Mouse (Mus musculus) lung, postnatal 0 days (tissue): ENCODE measurements around the gene Zbtb9. TPM values are rescaled to one million over a fixed set of nuclear protein-coding genes. Genes with fewer than 3 reads are reported as not detected.
"Not testable (repeated sequence)": the region's sequence is repeated elsewhere in the genome, so short reads cannot be mapped to it uniquely, and the experiment has no call there.

Experiments
- ATAC-seq: fragments of 200-750 bp; cut with Nextera tagmentation; 2 replicates; pipeline ENCODE4 v1.8.0; 2017; ENCODE audit warnings: moderate library complexity
- DNase-seq: peaks from one replicate; pipeline ENCODE4 v3.0.0-alpha.2; 2016; ENCODE audit warnings: low spot score
- H3K27ac ChIP-seq: fragments of 300-500 bp; sonication (generic); 2 replicates; pipeline ENCODE4 v1.5.1; 2014; ENCODE audit warnings: antibody characterized with exemption, mild to moderate bottlenecking, low read length, mixed read lengths
- H3K27me3 ChIP-seq: fragments of 300-500 bp; sonication (generic); replicated peaks from 2 replicates; pipeline ENCODE4 v1.6.1; 2014; ENCODE audit warnings: low read length, mixed read lengths; ENCODE audit not compliant: insufficient read depth
- H3K36me3 ChIP-seq: fragments of 300-500 bp; sonication (generic); 2 replicates; pipeline ENCODE4 v1.6.1; 2014; ENCODE audit warnings: low read length, mixed read lengths; ENCODE audit not compliant: insufficient read depth
- H3K4me1 ChIP-seq: fragments of 300-500 bp; sonication (generic); 2 replicates; pipeline ENCODE4 v1.6.1; 2014; ENCODE audit warnings: antibody characterized with exemption, low read depth, low read length, mixed read lengths; ENCODE audit not compliant: insufficient read depth
- H3K4me2 ChIP-seq: fragments of 300-500 bp; sonication (generic); replicated peaks from 2 replicates; pipeline ENCODE4 v1.6.1; 2014; ENCODE audit warnings: low read depth, mild to moderate bottlenecking, low read length, moderate library complexity, mixed read lengths
- H3K4me3 ChIP-seq: fragments of 300-500 bp; sonication (generic); 2 replicates; pipeline ENCODE4 v1.5.1; 2014; ENCODE audit warnings: low read depth, low read length
- H3K9ac ChIP-seq: fragments of 300-500 bp; sonication (generic); replicated peaks from 2 replicates; pipeline ENCODE4 v1.6.1; 2014; ENCODE audit warnings: low read depth, mild to moderate bottlenecking
- H3K9me3 ChIP-seq: fragments of 300-500 bp; sonication (generic); 2 replicates; pipeline ENCODE4 v1.6.1; 2016; ENCODE audit warnings: low read length, mixed read lengths
- CTCF ChIP-seq: IDR thresholded peaks from 2 replicates; pipeline ENCODE4 v1.5.1; 2016; ENCODE audit warnings: antibody characterized with exemption, mild to moderate bottlenecking
- EP300 ChIP-seq: IDR thresholded peaks from 2 replicates; pipeline ENCODE4 v1.6.1; 2016; ENCODE audit warnings: antibody characterized with exemption, mild to moderate bottlenecking, control low read depth
- WGBS: fragments of 180-500 bp; shearing (Covaris S2); extraction: QIAGEN DNeasy Blood & Tissue Kit; methylation state at CpG from one replicate; pipeline ENCODE4 v1.1.7; 2014; 5-methylcytosine and 5-hydroxymethylcytosine counted together
- polyA plus RNA-seq: library from polyadenylated mRNA; unstranded; fragments of >200 nt; fragmentation: Nextera tagmentation; extraction: Ambion mirVana; gene quantifications from 2 replicates; pipeline ENCODE4 v1.2.1, GENCODE M21; 2015

Gene Zbtb9
- polyA plus RNA-seq: 9.3 and 9.9 TPM in 2 replicates

DNA sequence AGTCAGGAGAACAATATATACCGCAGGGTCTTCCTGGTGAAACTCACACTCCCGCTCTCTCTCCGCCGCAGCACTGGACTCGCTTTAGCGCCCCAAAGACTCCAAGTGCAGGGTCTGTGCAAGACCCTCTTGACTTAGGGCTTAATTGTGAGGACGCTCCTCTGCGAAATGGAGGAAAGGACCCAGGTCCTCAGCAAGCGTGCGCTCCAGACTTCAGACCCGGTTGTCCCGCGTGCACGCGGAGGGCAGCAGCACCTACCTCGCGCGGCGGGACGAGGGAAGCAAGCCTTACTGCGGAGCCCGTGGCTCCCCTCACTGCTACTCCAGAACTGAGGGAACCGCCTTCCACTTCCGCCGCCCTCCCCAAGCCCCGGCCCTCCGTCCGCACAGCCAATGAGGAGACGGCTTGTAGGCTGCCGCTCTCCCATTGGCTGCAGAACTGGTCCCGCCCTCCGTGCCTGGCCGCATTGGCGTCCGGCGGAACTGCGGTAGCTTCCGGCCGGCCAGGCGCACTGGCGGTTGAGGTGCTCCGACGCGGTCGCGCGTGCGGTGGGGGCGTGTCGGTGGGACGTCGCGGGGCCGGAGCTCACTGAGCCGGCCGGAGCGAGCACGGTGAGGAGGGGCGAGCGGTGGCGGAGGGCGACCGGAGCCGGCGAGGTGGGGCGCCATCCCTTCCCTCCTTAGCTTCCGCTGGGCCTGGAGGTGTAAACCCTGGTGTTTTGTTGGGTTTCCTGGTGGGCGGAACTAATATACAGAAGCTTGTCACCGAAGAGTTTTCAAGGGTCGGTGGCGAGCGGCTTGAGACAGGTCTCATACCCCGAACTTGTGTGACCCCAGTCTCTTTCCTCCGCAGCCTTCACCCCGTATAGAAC, at the start of gene Zbtb9:
Zbtb9 (plus strand) TSS at position 465 of the 872 bp plus-strand sequence.
- peaks cover 6% of the 10 kb centered on the region; the same call in 1 of the 2 replicates for H3K4me1 ChIP-seq
- TF ChIP-seq CTCF: no peak
- peak within 1 kb of the TSS; percentile 74 for H3K4me2 ChIP-seq
- no peaks in the 10 kb centered on the region for H3K9me3 ChIP-seq
- ATAC-seq: peak; percentile 100
- no peaks in the 10 kb centered on the region for H3K36me3 ChIP-seq
- no peaks in the 10 kb centered on the region for H3K27me3 ChIP-seq
- peak; percentile 98 for DNase-seq
- peak within 1 kb of the TSS; percentile 90 for H3K27ac ChIP-seq
- under 1% methylated on average over 60 of the region's 75 CpGs for WGBS
- peak within 1 kb of the TSS; percentile 58 for H3K9ac ChIP-seq
- H3K4me3 ChIP-seq: peak within 1 kb of the TSS; percentile 93

DNA sequence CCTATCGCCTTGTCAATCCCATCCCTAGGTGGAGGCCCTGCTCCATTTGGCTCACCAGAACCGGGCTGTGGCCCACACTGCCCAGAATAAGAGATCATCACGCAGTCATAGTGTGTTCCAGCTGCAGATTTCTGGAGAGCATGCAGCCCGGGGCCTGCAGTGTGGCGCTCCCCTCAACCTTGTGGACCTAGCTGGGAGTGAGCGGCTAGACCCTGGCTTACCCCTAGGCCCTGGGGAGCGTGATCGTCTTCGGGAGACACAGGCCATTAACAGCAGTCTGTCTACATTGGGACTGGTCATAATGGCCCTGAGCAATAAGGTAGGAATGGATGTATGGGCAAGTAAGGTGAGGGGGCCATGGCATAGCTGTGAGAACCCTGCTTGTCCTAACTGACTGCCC, 47.6 kb upstream of the Zbtb9 start:
- not testable (repeated sequence) for H3K27me3 ChIP-seq, H3K4me2 ChIP-seq, H3K9me3 ChIP-seq, H3K36me3 ChIP-seq, H3K4me1 ChIP-seq, DNase-seq, H3K27ac ChIP-seq, ATAC-seq, H3K9ac ChIP-seq, H3K4me3 ChIP-seq
- 95% methylated on average over 9 of the region's 9 CpGs for WGBS

DNA sequence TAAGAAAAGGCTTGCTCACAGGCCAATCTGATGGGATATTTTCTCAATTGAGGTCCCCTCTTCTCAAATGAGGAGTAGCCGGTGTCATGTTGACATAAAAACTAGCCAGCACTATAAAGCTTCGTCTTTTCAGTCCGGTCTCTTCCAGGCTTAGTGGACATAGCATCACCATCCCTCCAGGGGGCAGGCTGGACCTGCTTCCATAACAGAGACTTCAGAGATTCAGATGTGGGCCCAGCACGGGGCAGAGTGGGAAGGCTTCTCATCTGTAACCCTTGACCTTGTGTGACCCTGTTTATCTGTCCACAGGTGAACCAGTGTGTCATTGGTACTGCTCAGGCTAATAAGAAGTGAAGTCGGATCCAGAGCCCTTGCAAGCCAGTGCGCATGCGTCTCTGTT, 41.2 kb upstream of the Zbtb9 start:
- H3K9me3 ChIP-seq, H3K36me3 ChIP-seq, H3K9ac ChIP-seq, ATAC-seq, H3K4me1 ChIP-seq, H3K4me2 ChIP-seq, H3K4me3 ChIP-seq, H3K27me3 ChIP-seq: not testable (repeated sequence)
- peak; percentile 78 for TF ChIP-seq CTCF
- peak; percentile 60 for DNase-seq
- peak overlapping the region; percentile 85; the same call in 1 of the 2 replicates for H3K27ac ChIP-seq
- 56% methylated on average over 7 of the region's 7 CpGs for WGBS

DNA sequence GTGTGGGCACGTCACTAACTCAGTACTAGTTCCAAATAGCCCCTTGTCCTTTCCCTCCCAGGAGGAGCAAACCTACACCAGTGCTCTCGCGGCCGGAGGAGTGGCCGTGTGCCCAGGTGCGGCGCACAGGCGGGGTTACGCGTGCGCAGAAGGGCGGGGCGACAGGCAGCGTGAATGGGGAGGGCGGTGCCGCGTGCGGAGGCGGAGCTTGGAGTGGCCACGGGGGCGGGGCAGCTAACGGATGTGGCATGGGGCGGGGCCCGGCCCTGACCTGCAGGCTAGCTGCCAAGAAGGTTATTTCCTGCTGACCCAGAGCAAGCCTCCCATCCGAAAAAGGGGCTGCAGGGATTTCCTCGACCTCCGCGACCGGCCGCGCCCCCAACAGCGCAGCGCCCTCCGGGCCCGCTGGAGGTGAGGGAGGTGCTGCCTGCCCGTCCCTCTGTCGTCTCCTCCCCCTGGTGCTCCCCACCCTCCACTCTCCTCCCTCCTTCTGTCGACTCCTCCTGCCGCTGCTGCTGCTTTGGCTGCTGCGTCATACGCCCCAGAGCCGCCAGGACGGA, 40.0 kb upstream of the Zbtb9 start, which contains the start of gene Phf1:
Phf1 (plus strand) TSS at position 214 of the 560 bp plus-strand sequence.
- ATAC-seq (peak; percentile 91), DNase-seq (peak; percentile 96)
- under 1% methylated on average over 36 of the region's 43 CpGs for WGBS
- peak within 1 kb of the TSS; percentile 85 for H3K27ac ChIP-seq
- no peaks in the 10 kb centered on the region for H3K36me3 ChIP-seq
- H3K9ac ChIP-seq: peak within 1 kb of the TSS; percentile 84
- peaks cover 11% of the 10 kb centered on the region for H3K4me1 ChIP-seq
- no peaks in the 10 kb centered on the region for H3K9me3 ChIP-seq
- peak within 1 kb of the TSS; percentile 85 for H3K4me3 ChIP-seq
- no peaks in the 10 kb centered on the region for H3K27me3 ChIP-seq
- peak within 1 kb of the TSS; percentile 96 for H3K4me2 ChIP-seq
- TF ChIP-seq CTCF (peak; percentile 14; the same call in 1 of the 2 replicates), EP300 (no peak)

DNA sequence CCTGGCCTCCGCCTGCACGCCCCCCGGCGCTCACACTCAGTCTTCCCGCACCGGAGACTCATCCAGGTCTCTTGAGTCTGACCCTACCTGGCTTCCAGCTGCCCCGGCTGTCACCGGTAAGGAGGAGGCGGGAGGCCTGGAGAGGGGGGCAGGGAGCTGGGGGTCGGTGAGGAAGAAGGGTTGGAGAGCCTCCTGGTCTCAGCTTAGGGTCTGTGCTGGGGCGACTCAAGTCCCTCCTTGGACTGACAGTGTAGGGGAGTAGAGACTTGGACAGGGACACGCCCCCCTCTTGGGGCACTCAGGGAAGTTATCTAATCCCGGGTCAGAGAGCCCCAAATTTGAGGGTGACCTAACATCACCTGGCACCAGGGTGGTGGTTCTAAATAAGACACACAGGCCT, 39.5 kb upstream of the Zbtb9 start:
- ATAC-seq (peak; percentile 3; the same call in 1 of the 2 replicates), DNase-seq (peak; percentile 46)
- H3K36me3 ChIP-seq: no peaks in the 10 kb centered on the region
- peak overlapping the region; percentile 84 for H3K9ac ChIP-seq
- H3K4me1 ChIP-seq: peaks cover 16% of the 10 kb centered on the region
- peak overlapping the region; percentile 85 for H3K4me3 ChIP-seq
- H3K27me3 ChIP-seq: no peaks in the 10 kb centered on the region
- no peaks in the 10 kb centered on the region for H3K9me3 ChIP-seq
- H3K4me2 ChIP-seq: peak overlapping the region; percentile 96
- TF ChIP-seq CTCF: no peak
- no peak for TF ChIP-seq EP300
- WGBS: 6% methylated on average over 13 of the region's 13 CpGs
- peak overlapping the region; percentile 85 for H3K27ac ChIP-seq
